Mouse (Mus musculus): ENCODE data around the gene Cd300c.
A peak's percentile ranks its signal among the peaks of the same experiment; 100 is the strongest.
"Not testable (repeated sequence)": the region's sequence is repeated elsewhere in the genome, so short reads cannot be mapped to it uniquely, and the experiment has no call there.

Gene Cd300c

GRCm38 (mm10) chr11:114968752-114969207 is at the start of gene Cd300c:
Gene Cd300c, minus strand, starts transcription at chr11:114969157.
- DNase-seq = peak; percentile 17 to 26

GRCm38 (mm10) chr11:115016093-115016492 is 47.1 kb upstream of the Cd300c start, which contains the start of gene Cd300ld2:
Gene Cd300ld2, minus strand, starts transcription at chr11:115016193.
- DNase-seq = not testable (repeated sequence)

GRCm38 (mm10) chr11:115004070-115004469 is 35.1 kb upstream of the Cd300c start:
- DNase-seq = peak; percentile 18 to 22

- DNase-seq = peak in 1 of 2 experiments; percentile 21
Measured at GRCm38 (mm10) chr11:115001474-115002040, 32.6 kb upstream of the Cd300c start, which contains the start of gene Cd300c2. Gene Cd300c2, minus strand, starts transcription at chr11:115001880.

- DNase-seq = no peak
Measured at GRCm38 (mm10) chr11:114989793-114990192, 20.8 kb upstream of the Cd300c start, which contains the start of gene Cd300ld. Gene Cd300ld, minus strand, starts transcription at chr11:114989922.

GRCm38 (mm10) chr11:114981866-114982265 is 12.9 kb upstream of the Cd300c start:
- DNase-seq = no peak

GRCm38 (mm10) chr11:114972726-114973125 is 3.8 kb upstream of the Cd300c start:
- no peak for DNase-seq

- DNase-seq = peak in 1 of 2 experiments; percentile 27
Measured at GRCm38 (mm10) chr11:114965182-114965828, 3.7 kb downstream of the Cd300c start.

GRCm38 (mm10) chr11:114960369-114960768 is 8.6 kb downstream of the Cd300c start:
- no peak for DNase-seq

GRCm38 (mm10) chr11:114934144-114934543 is 34.8 kb downstream of the Cd300c start, which contains the start of gene Cd300lb:
Gene Cd300lb, minus strand, starts transcription at chr11:114934386.
- no peak for DNase-seq

GRCm38 (mm10) chr11:114933591-114933990 is 35.4 kb downstream of the Cd300c start:
- DNase-seq = peak; percentile 28 to 35

- no peak for DNase-seq
Measured at GRCm38 (mm10) chr11:114931041-114931440, 37.9 kb downstream of the Cd300c start.

GRCm38 (mm10) chr11:114929581-114929980 is 39.4 kb downstream of the Cd300c start:
- no peak for DNase-seq

GRCm38 (mm10) chr11:114923961-114924360 is 45.0 kb downstream of the Cd300c start:
- DNase-seq = peak in 1 of 2 experiments; percentile 45

- DNase-seq = no peak
Measured at GRCm38 (mm10) chr11:114922439-114922838, 46.5 kb downstream of the Cd300c start.

GRCm38 (mm10) chr11:114917120-114917519 is 51.8 kb downstream of the Cd300c start:
- DNase-seq = peak; percentile 50 to 55

- peak; percentile 39 to 49 for DNase-seq
Measured at GRCm38 (mm10) chr11:114914978-114915377, 54.0 kb downstream of the Cd300c start.

- DNase-seq = peak; percentile 67 to 84
Measured at GRCm38 (mm10) chr11:114912847-114913246, 56.1 kb downstream of the Cd300c start.

GRCm38 (mm10) chr11:114909538-114909937 is 59.4 kb downstream of the Cd300c start:
- not testable (repeated sequence) for DNase-seq

- DNase-seq = no peak
Measured at GRCm38 (mm10) chr11:114908086-114908485, 60.9 kb downstream of the Cd300c start.

GRCm38 (mm10) chr11:114907567-114907966 is 61.4 kb downstream of the Cd300c start:
- DNase-seq = peak; percentile 62 to 67
